Mouse (Mus musculus): ENCODE data around the gene Plxdc1.
A peak's percentile ranks its signal among the peaks of the same experiment; 100 is the strongest.

DNA sequence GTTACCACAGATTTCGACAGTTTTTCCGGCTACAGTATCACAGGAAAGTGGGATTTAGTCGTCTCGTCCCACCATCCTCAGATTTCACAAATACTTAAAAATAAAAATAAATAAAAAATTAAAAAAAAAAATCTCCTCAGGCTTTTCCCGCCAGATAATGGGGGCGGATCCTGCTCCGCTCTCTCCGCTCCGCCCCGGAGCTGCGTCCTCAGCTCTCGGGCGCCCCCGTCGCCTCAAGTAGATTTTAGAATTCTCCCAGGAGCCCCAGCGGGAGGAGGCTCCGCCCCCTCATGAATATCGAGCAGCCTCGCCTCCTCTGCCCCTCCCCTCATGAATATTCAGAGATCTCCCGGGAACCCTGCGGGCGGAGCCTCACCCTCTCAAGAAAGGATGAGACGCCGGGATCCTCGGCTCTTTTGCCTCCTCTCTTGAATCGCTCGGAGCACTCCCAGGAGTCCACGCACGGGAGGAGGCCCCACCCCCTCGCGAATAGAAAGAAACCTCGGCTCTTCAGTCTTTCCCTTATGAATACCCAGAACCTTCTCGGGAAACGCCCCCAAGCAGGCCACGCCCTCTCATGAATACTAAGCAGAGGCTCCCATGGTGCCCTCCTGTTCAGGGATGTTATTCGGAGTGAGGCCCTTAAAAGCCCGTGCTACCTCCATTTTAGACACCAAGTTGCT lies 102.2 kb downstream of the Plxdc1 start, which contains the start of gene Fbxo47:
- TF ChIP-seq CTCF (IDR thresholded peaks at IDR 0.05; ENCODE audit: low read depth) (peak; percentile 83), EP300 (IDR thresholded peaks at IDR 0.05; ENCODE audit: low read depth) (no peak)

Data from liver, embryonic 14.5 days (tissue).